Mouse (Mus musculus) bone marrow macrophage, adult 2 months (primary cell): ENCODE measurements around the gene Trim33.

Source experiments
- CTCF ChIP-seq: IDR thresholded peaks from 2 replicates; pipeline ENCODE4 v1.5.1; 2012; ENCODE audit warnings: low read depth, mild to moderate bottlenecking, low read length, moderate library complexity
- POLR2A ChIP-seq: IDR thresholded peaks from 2 replicates; pipeline ENCODE4 v1.6.1; 2012; ENCODE audit warnings: mild to moderate bottlenecking, low read depth, low read length, borderline replicate concordance

DNA sequence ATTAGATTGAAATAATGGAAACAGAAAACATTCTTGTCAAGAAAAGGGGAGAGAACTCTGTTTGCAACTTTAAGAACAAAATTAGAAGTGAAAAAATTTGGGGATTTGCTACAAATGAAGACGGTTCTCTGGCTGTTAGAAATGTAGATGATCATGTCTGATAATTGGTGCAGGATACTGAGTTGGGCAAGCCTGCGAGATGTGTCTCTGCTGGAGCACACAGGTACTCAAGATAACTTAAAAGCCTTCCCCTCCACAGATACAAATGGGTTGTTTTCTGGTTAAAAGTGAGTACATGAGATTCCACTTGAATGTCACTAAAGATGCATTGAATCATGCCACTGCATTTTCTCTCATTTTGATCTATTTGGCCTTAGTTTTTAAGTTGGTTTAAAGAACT is 74.9 kb downstream of the Trim33 start:
- TF ChIP-seq CTCF (no peak), POLR2A (no peak)
